Mouse (Mus musculus) intestine, embryonic 15.5 days (tissue): Measurements from ENCODE around the gene Rfx7. TPM values are rescaled to one million over a fixed set of nuclear protein-coding genes. Genes with fewer than 3 reads are reported as not detected.

ENCODE experiments used
- ATAC-seq: fragments of 200-750 bp; cut with Nextera tagmentation; 2 replicates; pipeline ENCODE4 v1.8.0; 2017; ENCODE audit warnings: moderate TSS enrichment, moderate library complexity
- H3K27ac ChIP-seq: fragments of 300-500 bp; sonication (generic); 2 replicates; pipeline ENCODE4 v1.5.1; 2015; ENCODE audit warnings: mild to moderate bottlenecking, inconsistent platforms
- H3K27me3 ChIP-seq: fragments of 300-500 bp; sonication (generic); replicated peaks from 2 replicates; pipeline ENCODE4 v1.6.1; 2015; ENCODE audit warnings: inconsistent platforms
- H3K36me3 ChIP-seq: fragments of 300-500 bp; sonication (generic); 2 replicates; pipeline ENCODE4 v1.6.1; 2015; ENCODE audit warnings: inconsistent platforms
- H3K4me1 ChIP-seq: fragments of 300-500 bp; sonication (generic); replicated peaks from 2 replicates; pipeline ENCODE4 v1.6.1; 2015; ENCODE audit warnings: inconsistent platforms
- H3K4me2 ChIP-seq: fragments of 300-500 bp; sonication (generic); replicated peaks from 2 replicates; pipeline ENCODE4 v1.6.1; 2015; ENCODE audit warnings: mild to moderate bottlenecking, inconsistent platforms
- H3K4me3 ChIP-seq: fragments of 300-500 bp; sonication (generic); replicated peaks from 2 replicates; pipeline ENCODE4 v1.5.1; 2015; ENCODE audit warnings: inconsistent platforms
- H3K9ac ChIP-seq: fragments of 300-500 bp; sonication (generic); 2 replicates; pipeline ENCODE4 v1.6.1; 2015; ENCODE audit warnings: inconsistent platforms
- H3K9me3 ChIP-seq: fragments of 300-500 bp; sonication (generic); 2 replicates; pipeline ENCODE4 v1.6.1; 2016; ENCODE audit warnings: inconsistent platforms
- WGBS: fragments of 180-500 bp; shearing (Covaris S2); methylation state at CpG from one replicate; pipeline ENCODE4 v1.1.7; 2015; 5-methylcytosine and 5-hydroxymethylcytosine counted together
- polyA plus RNA-seq: library from polyadenylated mRNA; unstranded; fragments of >200 nt; fragmentation: Nextera tagmentation; extraction: Ambion mirVana; gene quantifications from 2 replicates; pipeline ENCODE4 v1.2.1, GENCODE M21; 2015

The Rfx7 gene
- polyA plus RNA-seq = 10.2 and 10.9 TPM in 2 replicates

DNA sequence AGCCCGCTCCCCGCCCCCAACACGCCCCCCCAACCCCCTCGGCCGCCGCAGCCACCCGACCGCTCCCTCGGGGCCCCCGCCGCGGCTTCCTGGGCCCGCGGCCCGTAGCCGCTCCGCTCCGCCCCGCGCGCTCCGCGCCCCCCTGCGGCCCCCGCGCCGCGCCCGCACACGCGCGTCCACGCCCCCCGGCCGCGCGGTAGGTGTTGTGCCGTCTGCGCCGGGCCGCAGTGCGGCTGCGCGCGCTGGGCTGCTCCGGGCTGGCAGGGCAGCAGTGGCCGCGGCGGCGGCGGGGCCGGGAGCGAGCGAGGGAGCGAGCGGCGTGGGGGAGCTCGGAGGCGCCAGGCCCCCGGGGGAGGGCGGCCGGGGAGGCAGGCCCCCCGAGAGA is at the start of gene Rfx7:
TSS of gene Rfx7 (plus strand) at position 245 of the 385 bp plus-strand sequence.
- peaks cover 6% of the 10 kb centered on the region for H3K4me1 ChIP-seq
- H3K4me2 ChIP-seq = peak within 1 kb of the TSS; percentile 85
- peak within 1 kb of the TSS; percentile 94 for H3K4me3 ChIP-seq
- H3K36me3 ChIP-seq = no peaks in the 10 kb centered on the region
- H3K27me3 ChIP-seq = no peaks in the 10 kb centered on the region
- 2% methylated on average over 61 of the region's 63 CpGs for WGBS
- peak; percentile 90 for ATAC-seq
- H3K9me3 ChIP-seq = no peaks in the 10 kb centered on the region
- peak within 1 kb of the TSS; percentile 100 for H3K27ac ChIP-seq
- peak within 1 kb of the TSS; percentile 96 for H3K9ac ChIP-seq

DNA sequence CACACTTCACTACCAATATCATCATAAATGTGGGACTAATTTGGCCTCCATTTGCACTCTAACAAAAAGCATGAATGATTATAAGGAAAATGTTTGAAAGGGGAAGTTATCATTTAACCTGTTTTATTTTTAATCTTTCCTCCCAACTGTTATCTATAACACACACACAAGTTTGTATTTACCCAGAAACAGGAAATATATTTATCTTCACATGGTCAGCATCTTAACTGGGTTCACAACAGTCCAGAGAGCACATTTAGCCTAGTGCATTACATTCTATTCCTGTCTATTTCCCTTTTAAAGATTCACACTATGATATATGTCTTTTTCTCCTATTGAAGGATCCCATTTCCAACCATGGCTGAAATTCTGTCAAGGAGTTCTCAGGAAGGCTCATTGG is 43.5 kb upstream of the Rfx7 start:
- H3K4me1 ChIP-seq = peaks cover 3% of the 10 kb centered on the region; the same call in 1 of the 2 replicates
- no peaks in the 10 kb centered on the region for H3K36me3 ChIP-seq
- H3K27ac ChIP-seq = no peak overlapping the region
- H3K9ac ChIP-seq = no peak overlapping the region
- no peak overlapping the region for H3K4me3 ChIP-seq
- ATAC-seq = no peak
- H3K4me2 ChIP-seq = no peak overlapping the region
- no peaks in the 10 kb centered on the region for H3K9me3 ChIP-seq
- H3K27me3 ChIP-seq = no peaks in the 10 kb centered on the region

GRCm38 (mm10) chr9:72489131-72489530 is 42.9 kb upstream of the Rfx7 start:
- H3K27ac ChIP-seq = no peak overlapping the region
- no peak overlapping the region for H3K4me3 ChIP-seq
- 95% methylated on average over 5 of the region's 5 CpGs for WGBS
- no peak overlapping the region for H3K4me2 ChIP-seq
- no peaks in the 10 kb centered on the region for H3K9me3 ChIP-seq
- peaks cover 3% of the 10 kb centered on the region; the same call in 1 of the 2 replicates for H3K4me1 ChIP-seq
- ATAC-seq = no peak
- H3K9ac ChIP-seq = no peak overlapping the region
- H3K27me3 ChIP-seq = no peaks in the 10 kb centered on the region
- no peaks in the 10 kb centered on the region for H3K36me3 ChIP-seq

DNA sequence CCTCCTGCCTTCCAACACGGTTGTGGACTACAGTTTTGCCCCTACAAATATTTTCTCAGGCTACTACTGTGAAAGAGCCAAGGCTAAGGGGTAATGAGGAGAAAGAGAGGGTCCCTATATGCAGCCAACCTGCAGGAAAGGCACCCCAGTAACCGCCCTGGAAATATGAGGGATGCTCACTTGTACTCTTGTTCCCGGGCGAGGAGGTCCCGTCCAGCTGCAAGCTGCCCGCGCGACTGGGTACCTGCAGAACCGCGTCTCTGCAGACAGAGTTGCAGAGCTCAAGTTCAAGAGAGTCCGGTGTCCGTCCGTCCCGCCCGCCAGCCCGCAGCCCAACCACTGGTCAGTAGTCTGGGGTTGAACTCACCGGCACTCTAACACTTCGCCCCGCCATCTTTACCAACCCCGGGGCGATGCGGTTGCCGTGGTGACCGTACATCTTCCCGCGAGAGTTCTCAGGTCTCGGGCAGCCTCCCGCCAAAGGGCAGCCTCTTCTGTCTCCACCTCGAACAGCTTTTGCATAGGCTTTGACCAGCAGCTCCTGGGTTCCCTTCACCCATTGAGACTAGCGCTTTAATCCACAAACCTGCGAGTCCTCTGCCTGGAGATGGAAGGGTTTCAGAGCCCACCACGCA is 40.4 kb upstream of the Rfx7 start:
- no peaks in the 10 kb centered on the region for H3K27me3 ChIP-seq
- peaks cover 3% of the 10 kb centered on the region; the same call in 1 of the 2 replicates for H3K4me1 ChIP-seq
- H3K4me3 ChIP-seq = peak overlapping the region; percentile 63
- peak overlapping the region; percentile 32 for H3K27ac ChIP-seq
- H3K36me3 ChIP-seq = no peaks in the 10 kb centered on the region
- no peaks in the 10 kb centered on the region for H3K9me3 ChIP-seq
- H3K9ac ChIP-seq = peak overlapping the region; percentile 41
- under 1% methylated on average over 32 of the region's 32 CpGs for WGBS
- peak; percentile 97 for ATAC-seq
- H3K4me2 ChIP-seq = peak overlapping the region; percentile 79

DNA sequence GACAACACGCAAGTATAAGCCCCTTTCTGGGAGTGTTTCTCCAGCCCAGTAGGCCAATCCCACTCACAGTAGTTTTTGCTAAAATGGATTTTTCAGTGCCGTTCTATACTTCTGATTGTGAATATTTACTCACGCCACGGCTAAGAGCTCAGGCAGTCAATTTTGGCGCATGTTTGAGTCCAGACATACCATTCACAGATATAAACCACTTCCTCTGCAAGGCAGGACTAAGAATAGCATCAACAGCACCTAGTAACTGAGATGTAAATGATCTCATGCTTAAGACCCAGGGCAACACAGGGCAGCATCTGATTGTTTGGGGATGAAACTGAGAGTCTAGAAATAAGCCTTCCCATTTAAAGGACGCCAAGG is 39.9 kb upstream of the Rfx7 start, which contains the start of gene Tex9:
TSS of gene Tex9 (minus strand) at position 19 of the 372 bp plus-strand sequence.
- Histone ChIP-seq H3K9me3 (no peaks in the 10 kb centered on the region), H3K4me2 (peak within 1 kb of the TSS; percentile 79), H3K4me3 (peak within 1 kb of the TSS; percentile 63), H3K27me3 (no peaks in the 10 kb centered on the region), H3K36me3 (no peaks in the 10 kb centered on the region), H3K9ac (peak within 1 kb of the TSS; percentile 41), H3K4me1 (peaks cover 3% of the 10 kb centered on the region; the same call in 1 of the 2 replicates), H3K27ac (peak within 1 kb of the TSS; percentile 32)
- ATAC-seq = peak; percentile 44
- 8% methylated on average over 6 of the region's 6 CpGs for WGBS

- Histone ChIP-seq H3K27ac (no peak overlapping the region), H3K27me3 (no peaks in the 10 kb centered on the region), H3K4me2 (no peak overlapping the region), H3K9me3 (no peaks in the 10 kb centered on the region), H3K4me3 (no peak overlapping the region), H3K9ac (no peak overlapping the region), H3K4me1 (peaks cover 3% of the 10 kb centered on the region; the same call in 1 of the 2 replicates), H3K36me3 (no peaks in the 10 kb centered on the region)
- no peak for ATAC-seq
- WGBS = 80% methylated on average over 2 of the region's 2 CpGs
Observed at GRCm38 (mm10) chr9:72493465-72493864, 38.6 kb upstream of the Rfx7 start.

- no peak overlapping the region for H3K9ac ChIP-seq
- ATAC-seq = peak; percentile 28
- no peak overlapping the region for H3K4me3 ChIP-seq
- 78% methylated on average over 3 of the region's 3 CpGs for WGBS
- no peaks in the 10 kb centered on the region for H3K9me3 ChIP-seq
- no peak overlapping the region for H3K4me2 ChIP-seq
- peaks cover 3% of the 10 kb centered on the region; the same call in 1 of the 2 replicates for H3K4me1 ChIP-seq
- no peaks in the 10 kb centered on the region for H3K27me3 ChIP-seq
- no peak overlapping the region for H3K27ac ChIP-seq
- H3K36me3 ChIP-seq = no peaks in the 10 kb centered on the region
Observed at GRCm38 (mm10) chr9:72493984-72494685, 37.9 kb upstream of the Rfx7 start.

DNA sequence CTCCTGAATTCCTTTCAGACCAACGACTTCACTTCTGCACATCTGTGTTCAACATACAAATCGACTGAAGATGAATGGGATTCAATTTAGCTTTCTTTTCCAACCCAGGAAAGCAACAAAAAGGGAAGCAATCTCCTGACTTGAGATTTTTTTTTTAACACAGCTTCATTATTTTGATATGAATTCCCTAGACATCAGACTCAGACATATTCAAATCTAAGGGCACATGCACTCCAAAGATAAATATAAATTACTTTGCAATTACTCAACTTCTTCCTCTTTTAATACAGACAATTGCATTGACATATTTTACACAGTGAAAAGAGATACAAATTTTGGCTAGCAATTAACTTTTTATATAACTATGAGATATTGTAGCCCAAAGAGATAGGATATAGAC is 35.3 kb upstream of the Rfx7 start:
- H3K4me1 ChIP-seq = peaks cover 3% of the 10 kb centered on the region; the same call in 1 of the 2 replicates
- no peak for ATAC-seq
- H3K9ac ChIP-seq = no peak overlapping the region
- no peaks in the 10 kb centered on the region for H3K36me3 ChIP-seq
- no peaks in the 10 kb centered on the region for H3K27me3 ChIP-seq
- H3K4me3 ChIP-seq = no peak overlapping the region
- H3K9me3 ChIP-seq = no peaks in the 10 kb centered on the region
- H3K4me2 ChIP-seq = no peak overlapping the region
- 73% methylated on average over 2 of the region's 2 CpGs for WGBS
- no peak overlapping the region for H3K27ac ChIP-seq

- no peak overlapping the region for H3K4me3 ChIP-seq
- 78% methylated on average over 3 of the region's 3 CpGs for WGBS
- no peaks in the 10 kb centered on the region for H3K27me3 ChIP-seq
- no peak overlapping the region for H3K4me2 ChIP-seq
- H3K9ac ChIP-seq = no peak overlapping the region
- no peak overlapping the region for H3K27ac ChIP-seq
- ATAC-seq = no peak
- H3K4me1 ChIP-seq = peaks cover 2% of the 10 kb centered on the region; the same call in 1 of the 2 replicates
- H3K9me3 ChIP-seq = no peaks in the 10 kb centered on the region
- no peaks in the 10 kb centered on the region for H3K36me3 ChIP-seq
Observed at GRCm38 (mm10) chr9:72497171-72497570, 34.9 kb upstream of the Rfx7 start.

DNA sequence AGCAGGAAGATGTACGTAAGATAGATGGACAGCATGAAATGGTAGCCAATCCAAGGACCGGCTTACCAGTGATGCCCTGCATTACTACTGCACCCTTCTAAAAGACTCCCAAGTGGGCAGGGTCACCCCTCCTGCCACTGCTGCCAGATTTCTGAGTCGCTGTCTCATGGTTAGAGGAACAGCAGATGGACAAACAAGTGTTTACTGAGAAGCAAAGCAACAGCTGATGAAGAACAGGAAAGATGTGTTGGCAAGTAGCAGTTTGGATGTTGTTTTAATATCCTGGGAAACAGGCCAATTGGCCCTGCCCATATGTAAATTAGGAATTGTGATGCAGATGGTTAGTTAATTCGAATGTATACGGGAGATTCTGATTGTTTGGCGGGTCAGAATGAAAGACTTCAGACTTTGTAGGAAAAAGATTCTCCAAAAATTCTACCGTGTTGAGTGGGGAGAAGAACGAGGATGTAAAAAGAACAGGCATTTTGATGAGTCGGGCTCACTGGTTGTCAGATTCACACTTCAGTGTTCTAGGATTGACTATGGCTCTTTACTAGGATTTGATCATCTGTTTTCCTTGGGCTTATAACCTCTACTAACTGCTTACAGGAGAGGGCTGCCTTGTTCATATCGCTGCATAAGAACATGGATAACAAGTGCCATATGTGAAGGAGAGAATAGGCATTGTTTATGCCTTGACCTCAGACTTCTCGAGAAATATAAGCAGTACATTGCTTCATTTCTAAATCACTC is 19.6 kb upstream of the Rfx7 start:
- Histone ChIP-seq H3K4me3 (no peak overlapping the region), H3K4me2 (no peak overlapping the region), H3K4me1 (no peaks in the 10 kb centered on the region), H3K36me3 (no peaks in the 10 kb centered on the region), H3K27ac (no peak overlapping the region), H3K27me3 (no peaks in the 10 kb centered on the region), H3K9ac (no peak overlapping the region), H3K9me3 (no peaks in the 10 kb centered on the region)
- ATAC-seq = no peak
- 62% methylated on average over 11 of the region's 11 CpGs for WGBS

- no peaks in the 10 kb centered on the region for H3K27me3 ChIP-seq
- no peaks in the 10 kb centered on the region for H3K4me1 ChIP-seq
- H3K27ac ChIP-seq = no peak overlapping the region
- H3K4me2 ChIP-seq = no peak overlapping the region
- no peaks in the 10 kb centered on the region for H3K36me3 ChIP-seq
- no peak overlapping the region for H3K4me3 ChIP-seq
- no peak for ATAC-seq
- no peaks in the 10 kb centered on the region for H3K9me3 ChIP-seq
- no peak overlapping the region for H3K9ac ChIP-seq
Observed at GRCm38 (mm10) chr9:72515366-72515765, 16.7 kb upstream of the Rfx7 start.

- no peak overlapping the region for H3K9ac ChIP-seq
- H3K27me3 ChIP-seq = no peaks in the 10 kb centered on the region
- H3K4me3 ChIP-seq = no peak overlapping the region
- no peak overlapping the region for H3K27ac ChIP-seq
- H3K4me1 ChIP-seq = no peaks in the 10 kb centered on the region
- no peak overlapping the region for H3K4me2 ChIP-seq
- H3K36me3 ChIP-seq = no peaks in the 10 kb centered on the region
- no peak for ATAC-seq
- no peaks in the 10 kb centered on the region for H3K9me3 ChIP-seq
Observed at GRCm38 (mm10) chr9:72519246-72519645, 12.8 kb upstream of the Rfx7 start.
